Mouse (Mus musculus) embryonic stem cell, embryonic (primary cell): ENCODE data around the gene Cgref1.

ENCODE experiments used
- CTCF ChIA-PET, 4 experiments: fragments of 300-600 bp in 2 of 4; fragments of 350-600 bp in 2 of 4; sonication (Branson Sonifier 250); formaldehyde crosslinking; loops; one replicate each; lab custom pipeline; 2022; ENCODE audit warnings: inconsistent platforms in 2 of 4; lab: Charles Lee
- POLR2A ChIA-PET, 4 experiments: fragments of 300-600 bp in 2 of 4; fragments of 350-600 bp in 2 of 4; sonication (Branson Sonifier 250); formaldehyde crosslinking; loops; one replicate each; lab custom pipeline; 2022; ENCODE audit warnings: antibody characterized with exemption in 4 of 4, inconsistent platforms in 1 of 4; lab: Charles Lee

Cgref1 gene

GRCm38 (mm10) chr5:30930846-30931245, 14.5 kb downstream of the Cgref1 start:
- CTCF ChIA-PET, result interaction anchor here in 2 of 4 experiments (1.0 to 3.0 kb wide), 4 partner anchors 9 to 67 kb away, joined by 5 to 46 read pairs (median 5); partner anchors contain the start of gene Khk (in 1 of the 2)
- POLR2A ChIA-PET, result interaction anchor here in 3 of 4 experiments (0.7 to 2.7 kb wide), 6 partner anchors 10 to 49 kb away, joined by 3 to 11 read pairs (median 8); partner anchors contain the start of genes Agbl5 (in 1 of the 3) and Khk (in 1 of the 3)

DNA sequence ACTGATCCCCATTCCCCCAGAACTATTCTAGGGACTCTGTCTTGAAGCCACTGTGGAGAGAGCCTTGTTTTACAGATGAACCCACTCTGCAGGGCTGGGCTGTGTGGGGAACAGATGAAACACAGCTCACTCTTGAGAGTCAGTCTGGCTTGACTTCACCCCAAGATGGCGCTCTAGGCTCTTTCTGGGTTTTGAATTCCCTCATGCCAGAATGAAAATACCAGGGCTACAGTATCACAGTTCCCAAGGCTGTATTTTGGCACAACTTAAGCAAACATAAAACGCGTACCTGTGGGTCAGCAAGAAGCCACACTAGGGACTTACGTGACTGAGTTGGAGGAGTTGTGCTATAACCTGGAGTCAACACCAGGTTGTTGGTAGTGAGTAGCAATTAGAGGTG, 15.3 kb downstream of the Cgref1 start:
- POLR2A ChIA-PET, result interaction anchor here (0.5 to 2.7 kb wide), 30 partner anchors 9 to 124 kb away, joined by 3 to 11 read pairs (median 4); partner anchors contain the start of genes Khk (in 3 of the 4), Agbl5 (in 1 of the 4), Cgref1 (in 1 of the 4) and Ost4 (in 1 of the 4)
- CTCF ChIA-PET, result interaction anchor here (0.5 to 3.0 kb wide), 58 partner anchors 8 to 1493 kb away, joined by 3 to 46 read pairs (median 4); partner anchors contain the start of genes Khk (in 4 of the 4), Cgref1 (in 2 of the 4), Atraid (in 1 of the 4) and Cad (in 1 of the 4)

GRCm38 (mm10) chr5:30927945-30928529, 17.4 kb downstream of the Cgref1 start:
- POLR2A ChIA-PET, result interaction anchor here in 3 of 4 experiments (0.6 to 2.5 kb wide), 24 partner anchors 10 to 265 kb away, joined by 3 to 12 read pairs (median 4); partner anchors contain the start of genes Ost4 (in 2 of the 3), Agbl5 (in 1 of the 3), Atraid (in 1 of the 3) and Eif2b4 (in 1 of the 3)
- CTCF ChIA-PET, result interaction anchor here in 3 of 4 experiments (0.6 to 1.5 kb wide), 6 partner anchors 11 to 218 kb away, joined by 3 to 8 read pairs (median 4); no protein-coding TSS in a partner anchor

DNA sequence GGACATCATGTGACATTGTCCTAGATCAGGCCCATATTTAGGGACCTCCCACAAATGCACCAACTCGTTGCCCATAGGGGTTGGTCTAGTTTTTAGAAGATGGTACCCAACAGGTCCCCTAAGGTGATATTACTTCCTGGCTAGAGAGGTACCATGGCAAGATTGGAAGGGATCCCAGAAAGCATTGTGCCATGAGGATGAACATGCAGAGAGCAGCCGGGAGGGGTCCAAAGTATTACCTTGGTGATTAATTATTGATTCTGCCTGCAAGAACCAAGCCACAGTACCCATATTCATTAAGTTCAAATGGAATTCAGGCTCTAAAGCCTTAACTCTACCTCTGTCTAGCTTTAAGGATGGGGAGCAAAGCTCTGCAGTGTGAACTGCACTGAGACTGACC, 19.3 kb downstream of the Cgref1 start:
- POLR2A ChIA-PET, result interaction anchor here in 3 of 4 experiments (0.6 to 2.5 kb wide), 4 partner anchors 17 to 122 kb away, joined by 3 to 8 read pairs (median 3); partner anchors contain the start of genes Preb (in 1 of the 3) and Slc5a6 (in 1 of the 3)
- CTCF ChIA-PET, result no interaction called here

DNA sequence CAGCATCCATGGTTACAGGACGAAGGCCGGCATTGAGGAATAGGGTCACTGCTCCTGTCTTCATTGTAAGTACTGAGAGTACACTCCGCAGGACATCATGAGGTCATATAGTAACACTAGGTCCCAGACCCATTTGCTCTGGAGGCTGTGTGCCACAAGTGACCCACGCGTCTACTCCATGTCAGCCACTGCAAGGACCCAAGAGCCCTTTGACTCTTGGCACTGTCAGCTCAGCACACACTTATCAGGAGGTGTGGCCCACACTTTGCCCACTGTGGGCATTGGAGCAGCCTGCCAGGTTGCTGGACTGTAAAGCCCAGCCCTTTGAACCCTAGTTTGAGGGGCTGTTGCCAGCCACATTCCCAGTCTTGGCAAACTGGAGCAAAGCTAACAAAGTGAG, 20.2 kb downstream of the Cgref1 start:
- CTCF ChIA-PET, result no interaction called here
- POLR2A ChIA-PET, result interaction anchor here in 1 of 4 experiments (0.6 to 30.7 kb wide), 2 partner anchors 27 to 160 kb away, joined by 4 to 838 read pairs; partner anchors contain the start of genes Agbl5 and Ost4

DNA sequence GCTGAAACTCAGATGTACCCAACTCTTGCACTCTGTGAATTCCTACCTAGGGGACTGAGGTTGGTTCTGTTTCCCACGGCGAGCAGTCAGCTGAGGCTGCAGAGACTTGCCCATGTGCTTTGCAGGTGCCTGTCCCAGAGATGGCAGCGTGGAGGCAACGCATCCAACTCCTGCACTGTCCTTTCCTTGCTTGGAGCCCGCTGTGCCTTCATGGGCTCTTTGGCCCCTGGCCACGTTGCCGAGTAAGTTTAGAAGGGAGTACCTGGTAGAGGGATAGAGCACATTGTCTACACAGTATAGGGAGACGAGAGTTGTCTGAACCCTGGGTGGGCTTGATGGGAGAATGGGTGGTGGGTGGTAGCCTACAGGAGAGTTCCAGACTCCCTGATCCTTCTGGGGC, 20.8 kb downstream of the Cgref1 start:
- POLR2A ChIA-PET, result interaction anchor here in 2 of 4 experiments (0.6 to 30.7 kb wide), 5 partner anchors 17 to 160 kb away, joined by 3 to 838 read pairs (median 5); partner anchors contain the start of genes Agbl5 (in 2 of the 2) and Ost4 (in 2 of the 2)

DNA sequence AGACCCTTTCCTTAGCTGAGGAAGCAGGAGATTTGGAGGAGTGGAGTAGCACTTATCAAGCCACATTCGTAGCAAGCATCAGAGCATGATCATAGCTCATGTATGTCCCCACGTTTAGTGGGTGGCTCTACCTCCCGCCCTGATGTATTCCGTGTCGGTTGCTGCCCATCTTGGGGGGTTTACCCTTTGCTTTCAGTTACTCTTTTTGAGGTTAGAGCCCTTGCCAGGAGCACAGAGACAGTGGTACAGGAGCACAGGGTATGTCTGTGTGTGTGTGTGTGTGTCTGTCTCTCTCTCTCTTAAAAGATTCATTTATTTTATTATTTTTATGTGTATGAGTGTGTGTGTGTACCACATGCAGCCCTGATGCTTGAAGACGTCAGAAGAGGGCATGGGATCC, 22.3 kb downstream of the Cgref1 start:
- POLR2A ChIA-PET, result interaction anchor here in 2 of 4 experiments (1.7 to 30.7 kb wide), 7 partner anchors 10 to 242 kb away, joined by 3 to 838 read pairs (median 8); partner anchors contain the start of genes Agbl5 (in 2 of the 2), Emilin1 (in 1 of the 2), Ost4 (in 1 of the 2) and Preb (in 1 of the 2)
- CTCF ChIA-PET, result no interaction called here

More for the DNA sequence above, 20.8 kb downstream of the Cgref1 start:
- CTCF ChIA-PET, result no interaction called here

- ChIA-PET POLR2A (interaction anchor here (0.9 to 30.7 kb wide), 24 partner anchors 10 to 279 kb away, joined by 3 to 838 read pairs (median 6); partner anchors contain the start of genes Ost4 (in 3 of the 4), Agbl5 (in 2 of the 4), Atraid (in 1 of the 4) and Emilin1 (in 1 of the 4)), CTCF (interaction anchor here (0.9 to 3.7 kb wide), 7 partner anchors 7 to 404 kb away, joined by 3 to 46 read pairs (median 3); no protein-coding TSS in a partner anchor)
Measured at GRCm38 (mm10) chr5:30922581-30923041, 22.8 kb downstream of the Cgref1 start.

- POLR2A ChIA-PET, result interaction anchor here in 3 of 4 experiments (0.6 to 30.7 kb wide), 47 partner anchors 8 to 1580 kb away, joined by 3 to 838 read pairs (median 5); partner anchors contain the start of genes Agbl5 (in 3 of the 3), Ost4 (in 3 of the 3), Atraid (in 2 of the 3) and Preb (in 2 of the 3)
- CTCF ChIA-PET, result interaction anchor here (0.5 to 3.7 kb wide), 35 partner anchors 8 to 760 kb away, joined by 3 to 46 read pairs (median 3); partner anchors contain the start of genes Agbl5 (in 1 of the 4), Atraid (in 1 of the 4), Cgref1 (in 1 of the 4) and Emilin1 (in 1 of the 4)
Measured at GRCm38 (mm10) chr5:30921256-30922033, 23.9 kb downstream of the Cgref1 start, which contains the start of gene Khk. Khk (plus strand) TSS chr5:30921431.

GRCm38 (mm10) chr5:30920621-30921020, 24.8 kb downstream of the Cgref1 start:
- ChIA-PET CTCF (interaction anchor here (1.3 to 3.7 kb wide), 7 partner anchors 7 to 444 kb away, joined by 3 to 46 read pairs (median 4); partner anchors contain the start of gene Emilin1 (in 1 of the 4)), POLR2A (interaction anchor here in 3 of 4 experiments (0.6 to 30.7 kb wide), 19 partner anchors 9 to 128 kb away, joined by 3 to 838 read pairs (median 6); partner anchors contain the start of genes Ost4 (in 3 of the 3), Agbl5 (in 2 of the 3), Slc5a6 (in 2 of the 3) and Atraid (in 1 of the 3))

- CTCF ChIA-PET, result interaction anchor here in 3 of 4 experiments (0.6 to 3.7 kb wide), 6 partner anchors 7 to 444 kb away, joined by 3 to 46 read pairs (median 4); no protein-coding TSS in a partner anchor
- POLR2A ChIA-PET, result interaction anchor here in 3 of 4 experiments (0.6 to 30.7 kb wide), 14 partner anchors 12 to 703 kb away, joined by 3 to 838 read pairs (median 4); partner anchors contain the start of genes Ost4 (in 3 of the 3), Agbl5 (in 2 of the 3) and Slc5a6 (in 1 of the 3)
Measured at GRCm38 (mm10) chr5:30919831-30920614, 25.4 kb downstream of the Cgref1 start.

DNA sequence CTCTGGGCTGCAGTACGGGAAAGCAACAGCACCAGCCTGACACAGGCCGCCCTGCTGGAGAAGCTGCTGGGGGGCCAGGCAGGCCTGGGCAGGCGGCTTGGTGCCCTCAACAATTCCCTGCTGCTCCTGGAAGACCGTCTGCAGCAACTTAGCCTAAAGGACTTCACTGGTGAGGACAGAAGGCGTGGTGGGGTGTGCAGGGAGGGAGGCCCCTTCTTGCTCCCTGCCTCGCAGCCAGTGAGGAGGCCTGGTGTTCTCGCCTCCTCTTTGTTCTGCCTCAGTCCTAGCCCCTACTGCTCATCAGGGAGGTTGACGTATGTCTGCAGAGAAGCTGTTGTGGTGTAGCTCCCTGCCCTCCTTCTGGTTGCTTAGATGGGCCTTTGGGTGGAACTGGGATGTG, 26.7 kb downstream of the Cgref1 start:
- ChIA-PET POLR2A (interaction anchor here in 3 of 4 experiments (0.8 to 30.7 kb wide), 21 partner anchors 9 to 208 kb away, joined by 3 to 838 read pairs (median 10); partner anchors contain the start of genes Ost4 (in 3 of the 3), Agbl5 (in 2 of the 3), Atraid (in 1 of the 3) and Dpysl5 (in 1 of the 3)), CTCF (interaction anchor here in 2 of 4 experiments (1.4 to 3.9 kb wide), 7 partner anchors 11 to 46 kb away, joined by 4 to 46 read pairs (median 5); partner anchors contain the start of gene Ost4 (in 1 of the 2))

- POLR2A ChIA-PET, result interaction anchor here (0.7 to 30.7 kb wide), 36 partner anchors 9 to 270 kb away, joined by 3 to 838 read pairs (median 5); partner anchors contain the start of genes Ost4 (in 3 of the 4), Agbl5 (in 2 of the 4), Atraid (in 2 of the 4) and Gm29609 (in 2 of the 4)
- CTCF ChIA-PET, result interaction anchor here in 2 of 4 experiments (0.7 to 3.9 kb wide), 11 partner anchors 10 to 131 kb away, joined by 3 to 26 read pairs (median 5); partner anchors contain the start of genes Atraid (in 1 of the 2), Ost4 (in 1 of the 2) and Slc5a6 (in 1 of the 2)
Measured at GRCm38 (mm10) chr5:30917891-30918670, 27.3 kb downstream of the Cgref1 start.

DNA sequence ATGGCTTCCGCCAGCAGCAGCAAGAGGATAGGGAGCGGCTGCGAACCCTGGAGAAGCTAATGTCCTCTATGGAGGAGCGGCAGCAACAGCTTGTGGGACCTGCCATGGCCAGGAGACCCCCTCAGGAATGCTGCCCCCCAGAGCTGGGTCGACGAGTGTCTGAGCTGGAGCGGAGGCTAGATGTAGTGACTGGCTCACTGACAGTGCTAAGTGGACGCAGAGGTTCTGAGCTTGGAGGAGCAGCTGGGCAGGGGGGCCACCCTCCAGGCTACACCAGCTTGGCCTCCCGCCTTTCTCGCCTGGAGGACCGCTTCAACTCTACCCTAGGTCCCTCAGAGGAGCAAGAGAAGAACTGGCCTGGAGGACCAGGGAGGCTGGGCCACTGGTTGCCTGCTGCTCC, 28.0 kb downstream of the Cgref1 start:
- CTCF ChIA-PET, result interaction anchor here (0.5 to 3.9 kb wide), 17 partner anchors 10 to 525 kb away, joined by 3 to 26 read pairs (median 4); partner anchors contain the start of genes Atraid (in 1 of the 4), Ost4 (in 1 of the 4) and Slc5a6 (in 1 of the 4)
- POLR2A ChIA-PET, result interaction anchor here (0.5 to 30.7 kb wide), 40 partner anchors 8 to 923 kb away, joined by 3 to 838 read pairs (median 5); partner anchors contain the start of genes Gm29609 (in 3 of the 4), Gtf3c2 (in 3 of the 4), Ost4 (in 3 of the 4) and Agbl5 (in 2 of the 4)
